Mouse (Mus musculus): ENCODE measurements at regions not wholly inside any gene's neighbourhood (a gene's known extent, or its start where the extent isn't known, plus 50 kb on each side); places are given as distances from the start of the nearest gene placed in this dataset.
"Not testable (repeated sequence)": the region's sequence is repeated elsewhere in the genome, so short reads cannot be mapped to it uniquely, and the experiment has no call there.

- Histone ChIP-seq H3K36me3 (ENCODE audit: control insufficient read depth, insufficient read depth, low read length) (no peaks in the 10 kb centered on the region), H3K9ac (ENCODE audit: low read depth, low read length) (no peak overlapping the region), H3K4me3 (ENCODE audit: low read length) (no peak overlapping the region), H3K27ac (ENCODE audit: low read depth, low read length) (no peak overlapping the region), H3K27me3 (replicated peaks; ENCODE audit: control insufficient read depth, insufficient read depth, low read length) (no peaks in the 10 kb centered on the region), H3K4me2 (ENCODE audit: low read length) (no peak overlapping the region), H3K9me3 (ENCODE audit: control insufficient read depth, low read length) (no peaks in the 10 kb centered on the region), H3K4me1 (ENCODE audit: control insufficient read depth, insufficient read depth, low read depth, low read length) (no peaks in the 10 kb centered on the region; the same call in 1 of the 2 replicates)
- 22% methylated on average over 4 of the region's 4 CpGs for WGBS
- no peak for ATAC-seq
These were observed 126.5 kb upstream of the Otx2 start for GRCm38 (mm10) chr14:48800100-48800449.

- H3K4me2 ChIP-seq (ENCODE audit: low read length): no peak overlapping the region
- H3K27me3 ChIP-seq (replicated peaks; ENCODE audit: control insufficient read depth, insufficient read depth, low read length): no peaks in the 10 kb centered on the region
- no peaks in the 10 kb centered on the region for H3K36me3 ChIP-seq (ENCODE audit: control insufficient read depth, insufficient read depth, low read length)
- H3K9me3 ChIP-seq (ENCODE audit: control insufficient read depth, low read length): no peaks in the 10 kb centered on the region
- H3K4me1 ChIP-seq (ENCODE audit: control insufficient read depth, insufficient read depth, low read depth, low read length): no peaks in the 10 kb centered on the region; the same call in 1 of the 2 replicates
- ATAC-seq: no peak
- no peak overlapping the region for H3K9ac ChIP-seq (ENCODE audit: low read depth, low read length)
- no peak overlapping the region for H3K27ac ChIP-seq (ENCODE audit: low read depth, low read length)
- 51% methylated on average over 10 of the region's 10 CpGs for WGBS
- no peak overlapping the region for H3K4me3 ChIP-seq (ENCODE audit: low read length)
These were observed 126.0 kb upstream of the Otx2 start for GRCm38 (mm10) chr14:48799442-48800099.

- WGBS: 90% methylated on average over 5 of the region's 5 CpGs
- H3K36me3 ChIP-seq (ENCODE audit: control insufficient read depth, insufficient read depth, low read length): no peaks in the 10 kb centered on the region
- no peaks in the 10 kb centered on the region for H3K4me1 ChIP-seq (ENCODE audit: control insufficient read depth, insufficient read depth, low read depth, low read length)
- ATAC-seq: no peak
- H3K9ac ChIP-seq (ENCODE audit: low read depth, low read length): no peak overlapping the region
- H3K9me3 ChIP-seq (ENCODE audit: control insufficient read depth, low read length): no peaks in the 10 kb centered on the region
- H3K27ac ChIP-seq (ENCODE audit: low read depth, low read length): no peak overlapping the region
- H3K4me3 ChIP-seq (ENCODE audit: low read length): no peak overlapping the region
- no peaks in the 10 kb centered on the region for H3K27me3 ChIP-seq (replicated peaks; ENCODE audit: control insufficient read depth, insufficient read depth, low read length)
- no peak overlapping the region for H3K4me2 ChIP-seq (ENCODE audit: low read length)
These were observed 117.9 kb upstream of the Otx2 start for GRCm38 (mm10) chr14:48791507-48791906.

GRCm38 (mm10) chr14:48779327-48779726 is 105.7 kb upstream of the Otx2 start:
- H3K4me1 ChIP-seq (ENCODE audit: control insufficient read depth, insufficient read depth, low read depth, low read length): no peaks in the 10 kb centered on the region
- H3K9ac ChIP-seq (ENCODE audit: low read depth, low read length): no peak overlapping the region
- no peaks in the 10 kb centered on the region for H3K27me3 ChIP-seq (replicated peaks; ENCODE audit: control insufficient read depth, insufficient read depth, low read length)
- no peak overlapping the region for H3K4me3 ChIP-seq (ENCODE audit: low read length)
- H3K9me3 ChIP-seq (ENCODE audit: control insufficient read depth, low read length): no peaks in the 10 kb centered on the region
- ATAC-seq: no peak
- H3K27ac ChIP-seq (ENCODE audit: low read depth, low read length): no peak overlapping the region
- WGBS: 78% methylated on average over 1 of the region's 1 CpGs
- H3K36me3 ChIP-seq (ENCODE audit: control insufficient read depth, insufficient read depth, low read length): no peaks in the 10 kb centered on the region
- no peak overlapping the region for H3K4me2 ChIP-seq (ENCODE audit: low read length)

- Histone ChIP-seq H3K4me1 (ENCODE audit: control insufficient read depth, insufficient read depth, low read depth, low read length) (no peaks in the 10 kb centered on the region), H3K27me3 (replicated peaks; ENCODE audit: control insufficient read depth, insufficient read depth, low read length) (no peaks in the 10 kb centered on the region), H3K4me3 (ENCODE audit: low read length) (no peak overlapping the region), H3K36me3 (ENCODE audit: control insufficient read depth, insufficient read depth, low read length) (no peaks in the 10 kb centered on the region), H3K27ac (ENCODE audit: low read depth, low read length) (no peak overlapping the region), H3K9me3 (ENCODE audit: control insufficient read depth, low read length) (no peaks in the 10 kb centered on the region), H3K4me2 (ENCODE audit: low read length) (no peak overlapping the region), H3K9ac (ENCODE audit: low read depth, low read length) (no peak overlapping the region)
- 64% methylated on average over 9 of the region's 9 CpGs for WGBS
- ATAC-seq: no peak
These were observed 97.2 kb upstream of the Otx2 start for GRCm38 (mm10) chr14:48770832-48771231.

- 88% methylated on average over 5 of the region's 5 CpGs for WGBS
- H3K9ac ChIP-seq (ENCODE audit: low read depth, low read length): no peak overlapping the region
These were observed 89.1 kb upstream of the Otx2 start for GRCm38 (mm10) chr14:48762691-48763090.

GRCm38 (mm10) chr14:48761002-48761648 is 87.5 kb upstream of the Otx2 start:
- H3K4me3 ChIP-seq (ENCODE audit: low read length): no peak overlapping the region
- no peak overlapping the region for H3K9ac ChIP-seq (ENCODE audit: low read depth, low read length)
- no peaks in the 10 kb centered on the region for H3K9me3 ChIP-seq (ENCODE audit: control insufficient read depth, low read length)
- 41% methylated on average over 7 of the region's 7 CpGs for WGBS
- no peaks in the 10 kb centered on the region for H3K27me3 ChIP-seq (replicated peaks; ENCODE audit: control insufficient read depth, insufficient read depth, low read length)
- H3K4me2 ChIP-seq (ENCODE audit: low read length): no peak overlapping the region
- no peak overlapping the region for H3K27ac ChIP-seq (ENCODE audit: low read depth, low read length)
- ATAC-seq: peak; percentile 20; the same call in 1 of the 2 replicates
- no peaks in the 10 kb centered on the region for H3K4me1 ChIP-seq (ENCODE audit: control insufficient read depth, insufficient read depth, low read depth, low read length)
- H3K36me3 ChIP-seq (ENCODE audit: control insufficient read depth, insufficient read depth, low read length): no peaks in the 10 kb centered on the region

More at GRCm38 (mm10) chr14:48762691-48763090, 89.1 kb upstream of the Otx2 start:
- H3K36me3 ChIP-seq (ENCODE audit: control insufficient read depth, insufficient read depth, low read length): no peaks in the 10 kb centered on the region
- no peaks in the 10 kb centered on the region for H3K4me1 ChIP-seq (ENCODE audit: control insufficient read depth, insufficient read depth, low read depth, low read length)
- H3K4me2 ChIP-seq (ENCODE audit: low read length): no peak overlapping the region
- no peaks in the 10 kb centered on the region for H3K9me3 ChIP-seq (ENCODE audit: control insufficient read depth, low read length)
- no peak overlapping the region for H3K4me3 ChIP-seq (ENCODE audit: low read length)
- H3K27ac ChIP-seq (ENCODE audit: low read depth, low read length): no peak overlapping the region
- no peaks in the 10 kb centered on the region for H3K27me3 ChIP-seq (replicated peaks; ENCODE audit: control insufficient read depth, insufficient read depth, low read length)
- no peak for ATAC-seq

GRCm38 (mm10) chr14:48755096-48755495 is 81.5 kb upstream of the Otx2 start:
- not testable (repeated sequence) for H3K9me3 ChIP-seq (ENCODE audit: control insufficient read depth, low read length); H3K4me3 ChIP-seq (ENCODE audit: low read length); H3K27me3 ChIP-seq (replicated peaks; ENCODE audit: control insufficient read depth, insufficient read depth, low read length); H3K4me2 ChIP-seq (ENCODE audit: low read length); ATAC-seq; H3K36me3 ChIP-seq (ENCODE audit: control insufficient read depth, insufficient read depth, low read length); H3K27ac ChIP-seq (ENCODE audit: low read depth, low read length); H3K9ac ChIP-seq (ENCODE audit: low read depth, low read length)
- WGBS: 93% methylated on average over 5 of the region's 5 CpGs
- H3K4me1 ChIP-seq (ENCODE audit: control insufficient read depth, insufficient read depth, low read depth, low read length): peaks cover 10% of the 10 kb centered on the region

GRCm38 (mm10) chr14:48754080-48754720 is 80.6 kb upstream of the Otx2 start:
- Histone ChIP-seq H3K27me3 (replicated peaks; ENCODE audit: control insufficient read depth, insufficient read depth, low read length) (peaks cover 5% of the 10 kb centered on the region; the same call in 1 of the 2 replicates), H3K27ac (ENCODE audit: low read depth, low read length) (no peak overlapping the region), H3K4me3 (ENCODE audit: low read length) (no peak overlapping the region), H3K4me2 (ENCODE audit: low read length) (no peak overlapping the region), H3K4me1 (ENCODE audit: control insufficient read depth, insufficient read depth, low read depth, low read length) (peaks cover 10% of the 10 kb centered on the region), H3K36me3 (ENCODE audit: control insufficient read depth, insufficient read depth, low read length) (no peaks in the 10 kb centered on the region), H3K9me3 (ENCODE audit: control insufficient read depth, low read length) (no peaks in the 10 kb centered on the region), H3K9ac (ENCODE audit: low read depth, low read length) (no peak overlapping the region)
- 11% methylated on average over 11 of the region's 11 CpGs for WGBS
- ATAC-seq: no peak
